Mouse (Mus musculus) forebrain, embryonic 11.5 days (tissue): ENCODE data around the gene Rtn4rl1. TPM values are rescaled to one million over a fixed set of nuclear protein-coding genes. Genes with fewer than 3 reads are reported as not detected.

Experiments
- ATAC-seq: fragments of 200-750 bp; cut with Nextera tagmentation; replicated peaks from 2 replicates; pipeline ENCODE4 v1.8.0; 2017; ENCODE audit warnings: moderate TSS enrichment; ENCODE audit not compliant: low FRiP score
- DNase-seq: peaks from one replicate; pipeline ENCODE4 v3.0.0-alpha.2; 2017; ENCODE audit warnings: low spot score
- H3K27ac ChIP-seq: fragments of 300-500 bp; sonication (generic); 2 replicates; pipeline ENCODE4 v1.5.1; 2014; ENCODE audit warnings: low read depth, low read length
- H3K27me3 ChIP-seq: fragments of 300-500 bp; sonication (generic); 2 replicates; pipeline ENCODE4 v1.6.1; 2014; ENCODE audit warnings: mild to moderate bottlenecking, low read length, mixed read lengths; ENCODE audit not compliant: control insufficient read depth, insufficient read depth
- H3K36me3 ChIP-seq: fragments of 300-500 bp; sonication (generic); 2 replicates; pipeline ENCODE4 v1.6.1; 2014; ENCODE audit warnings: mild to moderate bottlenecking, low read length, moderate library complexity, mixed read lengths; ENCODE audit not compliant: control insufficient read depth, insufficient read depth
- H3K4me1 ChIP-seq: fragments of 300-500 bp; sonication (generic); replicated peaks from 2 replicates; pipeline ENCODE4 v1.6.1; 2014; ENCODE audit warnings: low read length, mixed read lengths; ENCODE audit not compliant: control insufficient read depth, insufficient read depth
- H3K4me2 ChIP-seq: fragments of 300-500 bp; sonication (generic); 2 replicates; pipeline ENCODE4 v1.6.1; 2014; ENCODE audit warnings: low read depth, mild to moderate bottlenecking, low read length, moderate library complexity, mixed read lengths; ENCODE audit not compliant: severe bottlenecking
- H3K4me3 ChIP-seq: fragments of 300-500 bp; sonication (generic); 2 replicates; pipeline ENCODE4 v1.5.1; 2014; ENCODE audit warnings: low read depth, low read length
- H3K9ac ChIP-seq: fragments of 300-500 bp; sonication (generic); 2 replicates; pipeline ENCODE4 v1.6.1; 2014; ENCODE audit warnings: low read length
- H3K9me3 ChIP-seq: fragments of 300-500 bp; sonication (generic); 2 replicates; pipeline ENCODE4 v1.6.1; 2016; ENCODE audit warnings: low read length, mixed read lengths; ENCODE audit not compliant: control insufficient read depth
- WGBS: fragments of 180-500 bp; shearing (Covaris S2); extraction: QIAGEN DNeasy Blood & Tissue Kit; methylation state at CpG from one replicate; pipeline ENCODE4 v1.1.7; 2014; 5-methylcytosine and 5-hydroxymethylcytosine counted together
- polyA plus RNA-seq: library from polyadenylated mRNA; unstranded; fragments of >200 nt; fragmentation: Nextera tagmentation; extraction: Ambion mirVana; gene quantifications from 2 replicates; pipeline ENCODE4 v1.2.1, GENCODE M21; 2014

Gene Rtn4rl1
- polyA plus RNA-seq, 1 experiment from 2014 or later, result 1.1 TPM

GRCm38 (mm10) chr11:75251006-75251512 is 57.5 kb downstream of the Rtn4rl1 start:
- no peak overlapping the region for H3K4me2 ChIP-seq
- no peak overlapping the region for H3K27ac ChIP-seq
- H3K9ac ChIP-seq, result no peak overlapping the region
- H3K4me3 ChIP-seq, result no peak overlapping the region
- 79% methylated on average over 4 of the region's 4 CpGs for WGBS
- H3K36me3 ChIP-seq, result no peaks in the 10 kb centered on the region
- no peaks in the 10 kb centered on the region for H3K4me1 ChIP-seq
- no peaks in the 10 kb centered on the region for H3K27me3 ChIP-seq
- ATAC-seq (no peak), DNase-seq (no peak)
- no peaks in the 10 kb centered on the region for H3K9me3 ChIP-seq

GRCm38 (mm10) chr11:75251557-75252070 is 58.0 kb downstream of the Rtn4rl1 start:
- Histone ChIP-seq H3K27ac (no peak overlapping the region), H3K4me2 (no peak overlapping the region), H3K9ac (no peak overlapping the region), H3K27me3 (no peaks in the 10 kb centered on the region), H3K4me3 (no peak overlapping the region), H3K36me3 (no peaks in the 10 kb centered on the region), H3K9me3 (no peaks in the 10 kb centered on the region), H3K4me1 (no peaks in the 10 kb centered on the region)
- DNase-seq (no peak), ATAC-seq (no peak)
- 54% methylated on average over 7 of the region's 7 CpGs for WGBS

GRCm38 (mm10) chr11:75254252-75254912 is 60.8 kb downstream of the Rtn4rl1 start:
- ATAC-seq, result no peak
- H3K27ac ChIP-seq, result no peak overlapping the region
- no peak overlapping the region for H3K4me3 ChIP-seq
- H3K36me3 ChIP-seq, result no peaks in the 10 kb centered on the region
- H3K9me3 ChIP-seq, result no peaks in the 10 kb centered on the region
- H3K27me3 ChIP-seq, result no peaks in the 10 kb centered on the region
- no peaks in the 10 kb centered on the region for H3K4me1 ChIP-seq
- no peak overlapping the region for H3K4me2 ChIP-seq
- WGBS, result 82% methylated on average over 13 of the region's 13 CpGs
- no peak for DNase-seq
- H3K9ac ChIP-seq, result no peak overlapping the region

GRCm38 (mm10) chr11:75255330-75255729 is 61.7 kb downstream of the Rtn4rl1 start:
- Histone ChIP-seq H3K36me3 (no peaks in the 10 kb centered on the region), H3K4me1 (no peaks in the 10 kb centered on the region), H3K9me3 (no peaks in the 10 kb centered on the region), H3K9ac (no peak overlapping the region), H3K27ac (no peak overlapping the region), H3K4me2 (no peak overlapping the region), H3K4me3 (no peak overlapping the region), H3K27me3 (no peaks in the 10 kb centered on the region)
- ATAC-seq (no peak), DNase-seq (no peak)
- WGBS, result 92% methylated on average over 5 of the region's 5 CpGs

- Histone ChIP-seq H3K4me1 (0 out of 2 replicates have a peak, but pooled peaks cover 2% of the 10 kb centered on the region), H3K9ac (no peak overlapping the region), H3K9me3 (no peaks in the 10 kb centered on the region), H3K4me3 (no peak overlapping the region), H3K36me3 (no peaks in the 10 kb centered on the region), H3K27me3 (no peaks in the 10 kb centered on the region), H3K27ac (no peak overlapping the region), H3K4me2 (no peak overlapping the region)
- DNase-seq (no peak), ATAC-seq (no peak)
- 79% methylated on average over 4 of the region's 4 CpGs for WGBS
Observed at GRCm38 (mm10) chr11:75257056-75257648, 63.6 kb downstream of the Rtn4rl1 start.

- H3K27ac ChIP-seq, result no peak overlapping the region
- no peak overlapping the region for H3K4me2 ChIP-seq
- ATAC-seq (no peak), DNase-seq (no peak)
- no peaks in the 10 kb centered on the region for H3K9me3 ChIP-seq
- peaks cover 7% of the 10 kb centered on the region; the same call in 1 of the 2 replicates for H3K4me1 ChIP-seq
- no peak overlapping the region for H3K9ac ChIP-seq
- WGBS, result 67% methylated on average over 6 of the region's 6 CpGs
- no peak overlapping the region for H3K4me3 ChIP-seq
- H3K36me3 ChIP-seq, result no peaks in the 10 kb centered on the region
- H3K27me3 ChIP-seq, result no peaks in the 10 kb centered on the region
Observed at GRCm38 (mm10) chr11:75259416-75259815, 65.8 kb downstream of the Rtn4rl1 start.

- peaks cover 7% of the 10 kb centered on the region; the same call in 1 of the 2 replicates for H3K4me1 ChIP-seq
- 68% methylated on average over 10 of the region's 10 CpGs for WGBS
Observed at GRCm38 (mm10) chr11:75259996-75260561, 66.5 kb downstream of the Rtn4rl1 start.

GRCm38 (mm10) chr11:75261016-75261415 is 67.4 kb downstream of the Rtn4rl1 start:
- Histone ChIP-seq H3K9me3 (no peaks in the 10 kb centered on the region), H3K4me1 (peaks cover 9% of the 10 kb centered on the region), H3K9ac (no peak overlapping the region), H3K27ac (no peak overlapping the region), H3K36me3 (no peaks in the 10 kb centered on the region), H3K4me2 (no peak overlapping the region), H3K4me3 (no peak overlapping the region), H3K27me3 (no peaks in the 10 kb centered on the region; the same call in 1 of the 2 replicates)
- DNase-seq (no peak), ATAC-seq (no peak)
- 86% methylated on average over 2 of the region's 2 CpGs for WGBS

More at GRCm38 (mm10) chr11:75259996-75260561, 66.5 kb downstream of the Rtn4rl1 start:
- Histone ChIP-seq H3K4me2 (no peak overlapping the region), H3K36me3 (no peaks in the 10 kb centered on the region), H3K9ac (no peak overlapping the region), H3K27me3 (no peaks in the 10 kb centered on the region), H3K27ac (no peak overlapping the region), H3K4me3 (no peak overlapping the region), H3K9me3 (no peaks in the 10 kb centered on the region)
- DNase-seq (no peak), ATAC-seq (no peak)
